Mouse (Mus musculus): ENCODE results near the gene Twsg1. TPM values are rescaled to one million over a fixed set of nuclear protein-coding genes. Genes with fewer than 3 reads are reported as not detected.
A peak's percentile ranks its signal among the peaks of the same experiment; 100 is the strongest.

The Twsg1 gene
- polyA plus RNA-seq, 1 experiment from 2014 or later = 68.7 TPM

DNA sequence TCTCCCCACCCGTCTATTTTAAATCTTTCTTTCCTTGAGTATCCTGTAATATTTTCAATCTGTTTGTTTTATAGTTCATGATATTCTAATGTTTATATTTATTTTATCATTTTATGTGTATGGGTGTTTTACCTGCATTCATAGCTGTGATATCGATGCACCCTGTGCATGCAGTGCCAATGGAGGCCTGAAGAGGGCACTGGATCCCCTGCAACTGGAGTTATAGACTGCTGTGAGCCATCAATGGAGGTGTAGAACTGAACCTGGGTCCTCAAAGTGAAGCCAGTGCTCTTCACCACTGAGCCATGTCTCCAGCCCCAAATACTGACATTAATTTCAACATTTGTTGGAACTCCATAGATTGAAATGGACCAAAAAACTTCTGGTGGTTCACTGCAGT is 17.3 kb downstream of the Twsg1 start:
- no peak for DNase-seq (ENCODE audit: low spot score)

DNA sequence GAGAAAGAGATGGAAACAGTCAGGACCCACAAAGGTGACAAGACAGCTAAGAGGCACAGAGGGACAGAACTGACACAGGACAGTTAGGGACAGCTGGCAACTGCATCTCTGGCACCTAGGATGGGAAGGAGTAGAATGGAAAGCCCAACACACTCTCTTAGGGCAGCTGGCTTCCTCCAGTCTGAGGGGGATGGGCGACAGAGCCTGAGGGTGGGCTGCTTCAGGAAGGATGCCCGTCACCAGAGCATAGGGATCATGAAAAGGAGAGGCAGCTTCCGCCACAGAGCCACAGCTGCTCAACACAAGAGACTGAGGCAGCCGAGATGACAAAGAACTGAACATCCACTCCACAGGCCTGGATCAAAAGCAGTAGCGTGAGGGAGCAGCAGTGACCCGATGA is 19.5 kb downstream of the Twsg1 start:
- peak; percentile 53 for DNase-seq (ENCODE audit: low spot score)

DNA sequence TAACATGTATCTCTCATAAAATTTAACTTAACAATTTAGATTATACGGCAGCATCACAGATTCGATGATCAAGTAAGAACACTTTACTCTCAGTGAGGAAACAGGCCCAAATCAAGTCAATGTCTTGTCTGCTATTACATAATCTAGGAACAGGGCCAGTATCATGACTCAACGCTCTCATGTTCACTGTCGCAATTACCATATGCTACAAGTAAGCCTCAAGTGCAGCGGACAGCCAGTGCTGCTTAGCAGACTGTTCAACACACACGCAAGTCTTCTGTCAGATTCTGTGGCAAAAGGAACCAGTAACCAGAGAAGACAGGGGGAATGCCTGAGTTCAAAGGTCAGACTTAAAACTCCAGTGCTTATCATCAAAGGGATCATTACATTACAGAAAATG is 20.1 kb downstream of the Twsg1 start:
- DNase-seq (ENCODE audit: low spot score) = no peak

DNA sequence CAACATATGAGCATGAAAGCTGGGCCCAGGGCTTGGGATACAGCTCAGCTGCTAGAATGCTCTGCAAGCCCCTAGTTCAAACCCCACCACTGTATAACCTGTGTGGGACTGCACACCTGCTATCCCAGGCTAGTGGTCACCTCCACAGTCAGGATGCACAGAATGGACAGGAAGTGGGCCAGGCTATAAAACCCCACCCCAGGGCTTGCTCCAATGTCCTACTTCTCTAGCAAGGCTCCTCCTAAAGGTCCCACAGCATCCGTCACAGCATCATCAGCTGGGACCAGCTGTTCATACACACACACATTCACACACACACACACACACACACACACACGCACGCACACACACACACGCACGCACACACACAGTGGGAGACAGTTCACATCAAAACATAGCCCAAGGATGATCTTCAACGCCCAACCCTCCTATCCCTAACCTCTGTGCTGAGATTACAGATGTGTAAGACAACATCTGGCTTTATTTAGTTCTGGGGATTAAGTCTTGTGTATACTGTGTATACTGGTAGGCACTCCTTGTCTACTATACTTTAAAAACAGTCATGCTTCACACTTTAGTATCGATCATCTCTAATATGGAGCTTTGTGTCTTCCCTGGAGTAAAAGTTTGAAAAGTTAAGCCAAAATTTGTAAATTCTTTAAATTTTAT is 20.7 kb downstream of the Twsg1 start:
- no peak for DNase-seq (ENCODE audit: low spot score)

DNA sequence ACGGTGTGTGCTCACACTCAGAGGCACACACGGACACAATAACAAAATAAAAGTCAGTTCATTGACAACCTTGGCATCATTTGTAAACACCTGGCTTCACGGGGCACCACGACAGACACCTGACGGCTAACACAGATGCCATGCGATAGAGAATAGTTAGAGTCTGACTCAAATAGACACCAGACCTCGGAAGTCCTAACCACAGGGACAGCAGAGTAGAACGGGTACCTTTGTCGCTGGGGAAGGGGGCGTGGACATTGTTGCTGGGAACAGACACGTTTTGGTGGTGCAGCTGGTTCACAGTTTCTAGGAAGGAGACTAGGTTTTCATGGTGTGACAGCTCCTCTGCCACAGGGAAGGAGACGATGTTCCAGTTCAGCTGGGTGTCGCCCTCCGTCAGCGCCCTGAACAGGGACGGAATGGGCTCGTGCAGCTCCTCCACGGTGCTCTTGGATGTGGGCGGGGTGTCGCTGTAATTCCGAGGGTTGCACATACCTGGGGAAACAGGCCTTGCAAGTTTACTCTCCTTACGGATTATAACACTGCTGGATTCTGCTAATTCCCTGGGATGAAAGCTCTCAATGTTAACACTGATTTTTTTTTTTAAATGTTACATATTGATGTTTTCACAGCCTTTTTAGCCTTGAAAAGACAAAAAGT is 21.6 kb downstream of the Twsg1 start:
- DNase-seq (ENCODE audit: low spot score) = peak; percentile 64

DNA sequence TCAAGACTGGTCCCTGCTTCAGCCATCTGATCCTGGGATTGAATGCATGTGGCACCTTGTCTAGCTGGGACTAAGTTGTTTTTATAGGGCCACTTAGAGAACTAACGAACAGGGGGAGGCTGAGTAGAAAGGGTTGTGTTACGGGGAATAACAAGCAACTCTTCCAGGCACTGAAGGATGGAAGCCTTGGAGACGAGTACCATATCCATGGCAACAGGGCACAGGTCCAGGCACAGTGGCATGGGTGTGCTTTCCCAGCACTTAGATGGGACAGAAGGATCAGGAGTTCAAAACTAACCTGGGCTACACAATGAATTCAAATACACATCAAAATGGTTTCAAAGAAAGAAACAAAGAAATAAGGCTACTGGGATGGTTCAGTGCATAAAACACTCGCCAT is 23.9 kb downstream of the Twsg1 start:
- DNase-seq (ENCODE audit: low spot score) = no peak

DNA sequence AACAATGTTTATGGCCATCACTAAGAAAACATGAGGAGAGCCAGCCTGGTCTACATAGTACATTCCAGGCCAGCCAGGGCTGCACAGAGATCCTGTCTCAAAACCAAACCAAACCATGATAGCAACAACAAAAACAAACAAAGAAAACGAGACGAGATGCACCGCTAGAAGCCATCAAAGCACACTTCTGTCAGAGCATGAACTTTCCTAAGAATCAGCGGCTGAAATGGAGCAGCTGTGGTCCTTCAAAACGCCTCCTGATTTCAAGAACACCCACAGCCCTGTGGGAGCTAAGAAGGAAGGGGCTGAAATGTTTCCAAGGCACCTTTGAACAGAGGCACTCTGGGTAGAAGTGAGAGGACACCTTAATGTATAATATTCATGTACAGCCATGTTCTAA is 26.8 kb downstream of the Twsg1 start:
- no peak for DNase-seq (ENCODE audit: low spot score)

DNA sequence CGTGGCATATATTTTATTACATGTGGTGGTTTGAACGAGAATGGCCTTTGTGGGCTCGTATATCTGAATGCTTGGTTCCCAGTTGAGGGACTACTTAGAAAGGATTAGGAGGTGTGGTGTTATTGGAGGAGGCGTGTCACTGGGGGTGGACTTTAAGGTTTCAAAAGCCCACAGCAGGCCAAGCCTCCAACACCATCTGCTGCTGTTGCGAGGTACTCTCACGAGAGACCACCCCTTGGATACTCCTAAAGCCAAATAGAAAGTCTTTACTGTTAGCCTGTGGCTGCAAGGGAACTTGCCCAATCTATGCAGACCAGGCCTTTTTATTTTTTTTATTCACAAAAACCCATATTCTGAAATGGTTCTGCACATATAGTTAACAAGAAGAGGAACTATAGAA is 29.1 kb downstream of the Twsg1 start:
- DNase-seq (ENCODE audit: low spot score) = no peak

DNA sequence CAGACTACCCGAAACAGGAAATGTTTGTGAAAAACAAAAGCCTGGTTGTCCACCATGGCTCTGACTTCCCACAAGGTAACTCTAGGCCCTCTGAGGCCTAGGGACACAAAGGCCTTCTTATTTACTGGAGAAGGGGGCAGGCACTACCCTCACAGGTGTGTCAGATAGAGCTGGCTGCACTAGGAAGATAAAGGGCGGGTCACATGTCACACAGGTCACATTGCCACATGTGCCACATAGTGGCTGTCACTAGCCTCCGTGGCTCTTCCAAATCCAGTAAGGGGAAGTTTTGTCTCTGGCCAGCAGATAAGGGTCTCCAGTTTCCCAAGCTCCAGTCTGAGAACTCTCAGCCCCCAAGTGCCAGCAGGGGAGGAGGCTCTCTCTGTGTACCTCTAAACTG is 31.8 kb downstream of the Twsg1 start:
- DNase-seq (ENCODE audit: low spot score) = no peak

DNA sequence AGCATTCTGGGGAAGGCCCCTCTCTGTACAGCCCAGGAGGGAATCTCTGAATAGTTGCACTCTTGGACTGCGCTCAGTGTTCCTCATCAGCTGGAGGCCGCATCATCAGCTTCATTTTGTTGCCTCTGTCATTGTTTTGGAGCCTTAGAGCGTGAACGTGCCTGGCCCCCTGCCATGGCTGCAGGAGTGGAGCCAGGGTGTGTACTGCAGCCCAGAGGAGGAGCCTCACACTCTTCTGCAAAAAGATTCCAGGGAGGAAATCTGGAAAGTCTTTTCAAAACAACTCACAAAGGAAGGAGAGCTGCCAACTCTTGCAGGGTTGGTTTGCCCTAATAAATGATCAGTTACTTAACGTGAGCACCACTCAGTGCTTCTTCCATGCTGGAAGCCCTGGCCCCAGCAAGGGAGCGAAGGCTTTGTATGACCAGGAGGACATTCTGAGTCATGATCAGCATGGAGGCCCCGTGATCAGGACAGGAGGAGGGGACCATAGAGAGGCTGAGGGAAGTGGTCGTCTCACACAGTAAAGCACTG is 34.8 kb downstream of the Twsg1 start:
- no peak for DNase-seq (ENCODE audit: low spot score)

DNA sequence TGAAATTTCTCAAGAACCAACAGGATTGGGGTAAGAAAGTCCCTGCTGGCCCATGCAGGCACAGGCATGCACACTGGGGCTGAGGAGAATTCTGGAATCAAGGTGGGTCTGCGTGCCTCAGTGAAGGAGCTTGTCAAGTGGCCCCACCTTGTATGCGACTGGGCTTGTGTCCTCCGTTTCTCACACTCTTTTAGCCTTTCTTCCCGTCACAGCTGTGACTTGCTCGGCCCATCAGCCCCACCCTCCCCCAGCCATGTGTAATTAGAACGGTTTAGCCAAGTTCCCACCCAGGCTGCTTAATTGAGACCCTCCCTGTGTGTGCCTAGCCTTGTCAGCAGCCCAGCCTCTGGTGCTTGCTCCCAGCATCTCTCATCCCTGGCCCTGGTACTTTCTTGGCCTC is 36.9 kb downstream of the Twsg1 start:
- DNase-seq (ENCODE audit: low spot score) = no peak

DNA sequence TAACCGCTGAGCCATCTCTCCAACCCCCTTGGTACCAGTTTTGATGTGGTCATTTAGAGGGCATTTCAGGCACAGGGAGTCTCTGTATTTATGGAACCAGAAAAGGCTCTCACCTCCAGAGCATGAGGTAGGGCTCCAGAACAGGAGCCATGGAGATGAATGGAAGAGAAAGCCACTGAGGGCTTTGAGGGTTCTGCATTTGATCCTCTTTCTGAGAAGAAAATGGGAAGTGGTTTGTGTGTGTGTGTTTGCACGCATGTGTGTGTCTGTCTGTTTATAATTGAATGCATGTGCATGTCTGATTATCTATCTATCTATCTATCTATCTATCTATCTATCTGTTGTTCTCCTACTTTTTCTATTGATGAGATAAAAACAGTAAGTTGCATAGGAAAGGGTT is 38.8 kb downstream of the Twsg1 start:
- no peak for DNase-seq (ENCODE audit: low spot score)

DNA sequence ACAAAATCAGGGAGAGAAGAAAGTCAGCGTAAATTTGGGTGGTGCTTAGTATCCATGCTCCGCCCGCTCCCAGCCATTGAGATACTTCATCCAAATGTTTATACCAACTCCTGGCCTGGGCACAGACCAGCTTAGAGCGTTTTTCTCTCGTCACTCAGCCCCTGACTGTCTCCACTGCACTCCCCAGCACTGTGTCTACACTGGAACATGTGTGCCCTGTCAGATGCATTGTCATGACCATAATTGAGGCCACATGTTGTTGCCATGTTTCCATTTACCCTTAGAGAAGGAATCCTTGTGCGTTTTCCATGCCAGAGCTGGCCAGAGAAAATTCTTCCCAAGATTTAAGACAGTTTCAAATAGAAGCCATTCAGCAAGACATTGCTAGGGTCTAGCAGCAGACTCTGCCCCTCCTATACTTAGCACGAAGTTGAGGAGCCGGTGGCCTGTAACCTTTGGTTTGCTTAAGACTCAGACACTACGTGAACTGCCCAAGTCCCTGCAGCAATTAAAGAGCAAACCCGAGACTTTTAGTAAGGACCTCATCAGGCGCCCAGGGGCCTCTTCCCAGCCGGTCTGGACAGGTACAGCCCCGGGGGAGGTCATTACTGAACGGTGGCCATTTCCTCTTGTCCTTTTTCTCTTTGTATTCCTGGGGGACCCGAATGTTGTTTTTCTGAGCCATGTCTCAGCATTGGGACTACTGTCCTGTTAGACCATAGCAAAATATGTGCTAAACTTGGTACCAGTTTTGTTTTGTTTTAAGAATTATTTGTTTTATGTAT is 39.5 kb downstream of the Twsg1 start:
- DNase-seq (ENCODE audit: low spot score) = no peak

DNA sequence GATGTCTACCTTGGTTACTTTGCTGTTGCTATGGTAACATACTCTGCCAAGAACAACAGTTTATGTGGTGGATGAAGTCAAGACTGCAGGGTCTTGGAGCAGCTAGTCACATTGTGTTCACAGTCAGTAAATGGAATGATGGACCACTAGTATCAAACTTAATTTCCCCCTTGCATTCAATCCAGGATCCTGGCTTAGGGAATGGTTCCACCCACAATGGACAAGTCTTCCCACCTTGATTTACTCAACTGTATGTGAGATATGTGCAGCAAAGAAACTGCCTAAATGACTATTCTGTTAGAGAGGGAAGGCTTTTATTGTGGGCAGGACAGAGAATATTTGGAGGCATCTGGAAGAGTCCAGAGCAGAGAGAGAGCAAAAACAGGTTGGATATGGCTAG is 42.8 kb downstream of the Twsg1 start:
- no peak for DNase-seq (ENCODE audit: low spot score)

DNA sequence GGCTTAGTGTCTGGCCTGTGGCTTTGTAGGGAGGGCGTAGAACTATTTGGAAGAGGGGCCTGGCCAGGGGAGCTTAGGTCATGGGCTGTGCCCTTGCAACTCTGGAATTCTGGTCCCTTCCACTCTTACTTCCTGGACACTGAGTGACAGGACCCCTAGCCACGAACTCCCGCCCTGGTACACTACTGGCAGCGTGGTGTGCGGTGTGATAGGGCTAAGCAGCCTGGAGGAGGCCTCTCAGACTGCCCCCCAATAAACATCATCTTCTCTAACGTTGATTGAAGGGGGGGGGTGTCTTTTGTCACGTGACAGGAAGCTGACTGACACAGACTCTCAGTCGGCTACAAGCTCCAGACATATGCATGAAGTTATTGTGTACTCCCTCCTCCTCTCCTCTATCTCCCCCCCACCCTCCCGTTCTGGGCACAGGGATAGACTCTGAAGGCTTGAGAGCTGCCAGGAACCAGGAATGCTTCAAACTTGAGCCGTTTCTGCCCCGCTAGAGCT is 44.1 kb downstream of the Twsg1 start:
- DNase-seq (ENCODE audit: low spot score) = peak; percentile 83

DNA sequence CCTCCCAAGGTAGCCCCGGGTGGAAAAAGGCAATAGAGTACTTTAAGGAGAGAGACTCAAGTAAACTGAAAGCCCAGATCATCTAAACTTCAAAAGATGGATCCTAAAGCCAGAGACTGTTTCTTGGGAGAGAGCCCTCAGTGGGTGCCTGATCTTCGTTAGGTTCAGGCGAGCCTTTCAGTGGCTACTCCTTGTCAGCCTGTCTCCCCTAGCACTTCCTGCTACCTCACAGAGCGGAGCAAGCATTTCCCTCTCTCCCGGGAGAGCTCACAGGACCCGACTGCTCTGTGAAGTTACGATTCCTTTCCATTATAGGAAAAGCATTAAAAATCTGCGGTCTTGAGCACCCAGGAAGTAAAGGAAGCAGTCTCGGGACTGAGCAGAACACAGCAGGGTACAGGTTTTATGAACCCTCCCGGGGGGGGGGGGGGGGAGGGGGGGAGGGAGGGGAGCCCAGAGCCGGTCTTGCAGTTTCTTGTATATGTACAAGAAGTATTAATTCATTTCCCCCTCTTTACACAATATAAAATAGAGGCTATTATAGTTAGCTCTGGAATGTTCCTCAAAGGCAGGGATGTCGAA is 44.6 kb downstream of the Twsg1 start:
- DNase-seq (ENCODE audit: low spot score) = peak; percentile 25

DNA sequence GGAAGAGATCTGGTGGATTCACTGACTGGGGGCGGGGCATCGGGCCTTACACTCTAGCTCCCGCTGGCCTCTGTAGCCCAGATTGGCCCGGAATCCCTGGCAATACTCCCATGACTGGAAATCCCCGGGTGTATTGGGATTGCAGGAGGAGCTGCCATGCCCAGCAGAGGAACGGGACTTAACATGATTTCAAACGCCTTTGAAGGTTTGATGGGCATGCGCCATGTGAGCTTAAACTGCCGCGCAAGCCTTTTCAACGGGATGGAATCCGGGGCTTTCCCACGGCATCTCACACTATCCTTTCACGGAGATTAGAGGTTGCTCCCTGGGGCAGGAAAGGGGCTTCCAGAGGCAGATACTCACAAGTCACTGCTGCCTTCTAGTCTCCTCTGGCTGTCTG is 45.8 kb downstream of the Twsg1 start:
- DNase-seq (ENCODE audit: low spot score) = no peak

DNA sequence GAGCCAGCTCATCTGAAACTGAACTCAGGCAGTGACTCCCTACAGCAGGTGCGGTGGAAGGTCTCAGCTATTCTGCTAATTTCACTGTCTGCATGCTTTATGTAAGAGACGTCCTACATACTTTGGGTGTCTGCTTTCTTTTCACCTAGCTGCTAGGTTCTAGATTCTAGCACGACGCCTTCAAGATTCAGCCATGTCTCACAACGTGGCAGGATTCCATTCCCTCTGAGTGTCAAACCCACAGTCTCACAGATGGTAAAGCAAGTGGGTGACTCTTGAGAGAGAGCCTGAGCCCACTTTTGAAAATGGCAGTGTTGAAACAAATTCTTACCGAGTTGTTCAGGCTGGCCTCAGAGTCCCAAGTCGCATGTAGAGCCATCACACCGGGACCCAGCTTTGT is 47.2 kb downstream of the Twsg1 start:
- DNase-seq (ENCODE audit: low spot score) = no peak

DNA sequence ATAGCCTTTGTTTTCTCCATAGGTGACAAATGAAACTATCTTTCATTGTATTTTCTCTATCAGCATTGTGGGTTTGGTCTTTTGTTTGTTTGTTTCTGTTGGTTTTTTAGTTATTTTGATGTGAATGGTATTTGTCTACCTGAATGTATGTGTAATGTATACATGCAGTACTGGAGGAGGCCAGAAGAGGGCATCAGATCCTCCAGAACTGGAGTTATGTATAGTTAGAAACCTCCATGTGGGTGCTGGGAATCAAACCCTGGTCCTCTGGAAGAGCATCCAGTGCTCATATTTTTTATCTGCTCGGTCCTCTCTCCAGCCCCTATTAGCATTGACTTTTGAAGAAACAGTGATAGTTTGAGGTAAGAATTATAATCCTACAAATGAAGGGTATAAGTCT is 48.0 kb downstream of the Twsg1 start:
- DNase-seq (ENCODE audit: low spot score) = no peak

DNA sequence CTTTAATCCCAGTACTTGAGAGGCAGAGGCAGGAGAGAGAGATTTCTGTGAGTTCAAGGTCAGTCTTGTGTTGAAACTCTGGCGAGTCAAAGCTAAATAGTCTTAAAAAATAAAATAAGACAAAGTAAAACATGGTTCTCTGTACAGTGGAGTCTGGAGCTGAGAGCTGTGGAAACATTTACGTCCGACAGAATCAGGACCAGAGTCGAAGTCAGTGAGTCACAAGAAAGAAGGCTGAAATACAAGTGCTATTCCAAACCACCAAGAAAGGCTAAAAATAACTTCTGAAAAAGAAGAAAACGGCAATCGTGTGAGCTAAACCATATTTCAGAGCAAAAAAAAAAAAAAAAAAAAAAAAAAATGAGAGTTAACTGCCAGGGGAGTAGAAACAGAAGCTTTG is 48.7 kb downstream of the Twsg1 start:
- no peak for DNase-seq (ENCODE audit: low spot score)

DNA sequence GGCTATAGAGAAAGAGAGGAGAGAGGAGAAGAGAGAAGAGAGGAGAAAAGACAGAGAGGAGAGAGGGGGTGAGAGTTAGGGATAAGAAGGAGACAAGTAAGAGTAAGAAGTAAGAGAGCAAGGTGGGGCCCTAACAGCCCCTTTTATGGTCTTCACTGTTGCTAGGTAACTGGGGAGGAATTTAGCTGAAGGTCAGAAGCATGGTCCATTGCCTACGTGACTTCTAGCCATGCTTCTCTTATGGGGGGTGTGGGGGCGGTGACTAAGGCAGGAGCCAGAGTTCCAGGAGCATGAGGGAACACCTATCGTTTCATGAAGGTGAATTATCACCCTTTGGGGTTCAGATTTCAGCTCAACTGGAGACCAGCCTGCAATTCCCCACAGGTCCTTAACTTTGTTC is 55.0 kb downstream of the Twsg1 start:
- DNase-seq (ENCODE audit: low spot score) = no peak

DNA sequence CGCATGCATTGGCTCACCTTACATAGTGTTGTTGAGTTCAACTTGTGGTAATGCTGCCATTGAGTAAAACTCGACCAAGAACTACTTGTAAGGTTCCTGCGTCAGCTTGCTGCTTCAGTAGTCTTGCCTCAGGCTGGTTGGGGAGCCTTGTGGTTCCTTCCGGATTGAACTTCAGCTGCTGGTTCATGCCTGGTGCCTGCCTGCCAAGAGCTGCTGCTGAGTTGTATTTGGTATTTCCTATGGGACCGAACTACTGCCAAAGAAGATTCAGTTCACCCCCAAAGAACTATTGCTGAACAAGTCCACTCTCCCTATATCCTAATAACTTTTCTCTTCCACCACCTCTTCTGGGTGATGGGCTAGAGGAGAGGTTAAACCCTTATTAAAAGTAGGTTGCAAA is 61.5 kb downstream of the Twsg1 start:
- no peak for DNase-seq (ENCODE audit: low spot score)
